Mouse (Mus musculus): ENCODE measurements around the gene Gm37240.

Gene Gm37240

GRCm38 (mm10) chr3:84536987-84537386 is 1350.3 kb downstream of the Gm37240 start:
- DNase-seq: no peak

DNA sequence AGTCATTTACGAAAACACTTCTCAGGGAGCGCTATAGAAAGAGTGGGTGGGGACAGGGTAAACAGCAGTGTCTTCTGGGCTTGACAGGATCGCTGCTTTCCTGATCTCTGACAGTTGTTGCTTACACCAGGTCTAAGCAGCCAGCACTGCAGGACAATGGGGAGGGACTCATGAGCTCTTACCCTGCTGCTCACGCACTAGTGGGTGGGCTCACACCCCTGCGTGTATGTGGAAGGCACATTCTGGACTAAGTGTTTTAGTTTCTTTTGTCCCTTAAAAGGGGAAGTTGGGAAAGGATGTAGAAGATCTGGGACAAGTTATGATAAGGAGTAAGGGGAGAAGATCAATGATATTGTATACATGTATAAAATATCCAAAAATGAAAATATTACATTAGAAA is 1354.1 kb downstream of the Gm37240 start:
- no peak for DNase-seq

- DNase-seq: peak; percentile 15
These were observed 1358.3 kb downstream of the Gm37240 start for GRCm38 (mm10) chr3:84529021-84529420.

- no peak for DNase-seq
These were observed 1362.4 kb downstream of the Gm37240 start for GRCm38 (mm10) chr3:84524952-84525351.

GRCm38 (mm10) chr3:84516163-84516562 is 1371.2 kb downstream of the Gm37240 start:
- DNase-seq: no peak

DNA sequence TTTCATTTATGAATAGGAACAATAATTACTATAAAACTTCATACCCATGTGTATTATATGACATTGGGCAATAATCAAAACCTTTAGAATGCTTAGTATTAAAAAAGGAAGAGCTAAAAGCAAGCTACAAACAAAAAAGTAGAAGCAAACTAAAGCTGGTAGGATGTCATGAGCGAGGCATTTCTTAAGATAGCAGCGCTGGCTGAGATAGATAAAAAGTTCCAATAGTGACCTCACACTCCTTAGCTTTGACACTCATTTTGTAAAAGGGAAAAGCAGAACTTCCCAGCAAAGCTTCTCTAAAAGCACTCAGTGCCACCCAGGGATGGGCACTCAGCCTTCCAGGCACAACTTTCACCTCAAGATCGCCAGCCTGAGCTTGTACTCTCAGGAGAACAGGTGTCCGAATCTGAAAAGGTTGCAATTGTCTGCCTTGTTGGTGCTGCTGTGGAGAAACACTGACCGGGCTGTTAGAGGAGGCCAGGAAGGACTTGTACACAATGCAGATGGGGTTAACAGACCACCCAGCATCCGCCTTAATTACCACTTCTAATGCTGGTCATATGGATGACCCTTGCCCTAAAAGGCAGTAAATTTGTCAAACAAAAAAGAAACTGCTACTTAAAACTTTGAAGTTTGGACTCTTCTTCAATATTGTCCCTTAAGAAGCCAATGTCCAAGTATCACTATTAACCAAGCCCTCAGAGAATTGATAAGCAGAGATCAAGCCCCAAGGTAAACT is 1374.4 kb downstream of the Gm37240 start:
- DNase-seq: no peak

- DNase-seq: no peak
These were observed 1382.1 kb downstream of the Gm37240 start for GRCm38 (mm10) chr3:84505193-84505592.

DNA sequence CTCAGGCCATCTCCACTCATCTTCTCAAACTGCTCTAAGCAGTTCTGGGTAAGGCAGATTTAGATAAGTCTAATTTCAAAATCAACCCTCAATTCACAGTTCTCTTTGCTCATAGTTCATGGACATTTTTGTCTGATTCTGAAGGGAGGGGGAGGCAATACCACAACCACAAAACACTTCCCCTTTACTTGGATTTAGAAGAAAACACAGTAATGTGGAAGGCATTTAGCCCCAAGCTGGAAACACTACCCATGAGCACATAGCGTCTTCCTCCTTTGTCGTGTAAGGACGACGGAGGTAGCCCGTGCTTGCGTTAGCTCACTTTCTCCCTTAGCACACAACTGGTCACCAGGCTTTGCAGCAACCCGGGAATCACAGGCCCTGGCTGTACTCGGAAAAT is 1383.0 kb downstream of the Gm37240 start:
- no peak for DNase-seq

- DNase-seq: no peak
These were observed 1385.2 kb downstream of the Gm37240 start for GRCm38 (mm10) chr3:84502101-84502500.

DNA sequence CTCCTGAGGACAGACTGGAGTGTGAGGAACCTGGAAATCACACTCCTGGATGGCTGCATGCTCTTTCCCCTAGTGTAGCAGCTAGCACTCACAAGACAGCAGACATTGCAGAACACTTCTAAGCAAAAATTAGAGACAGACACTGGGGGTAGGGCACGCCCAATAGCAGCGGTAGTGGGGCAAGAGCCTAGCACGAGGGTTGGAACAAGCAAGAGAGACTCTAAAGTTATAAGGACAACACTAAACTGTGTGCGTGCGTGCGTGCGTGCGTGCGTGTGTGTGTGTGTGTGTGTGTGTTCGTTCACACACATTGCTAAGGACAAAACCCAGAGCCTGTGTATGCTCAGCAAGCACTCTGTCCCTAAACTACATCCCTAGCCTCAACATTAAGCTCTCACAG is 1386.8 kb downstream of the Gm37240 start:
- no peak for DNase-seq

DNA sequence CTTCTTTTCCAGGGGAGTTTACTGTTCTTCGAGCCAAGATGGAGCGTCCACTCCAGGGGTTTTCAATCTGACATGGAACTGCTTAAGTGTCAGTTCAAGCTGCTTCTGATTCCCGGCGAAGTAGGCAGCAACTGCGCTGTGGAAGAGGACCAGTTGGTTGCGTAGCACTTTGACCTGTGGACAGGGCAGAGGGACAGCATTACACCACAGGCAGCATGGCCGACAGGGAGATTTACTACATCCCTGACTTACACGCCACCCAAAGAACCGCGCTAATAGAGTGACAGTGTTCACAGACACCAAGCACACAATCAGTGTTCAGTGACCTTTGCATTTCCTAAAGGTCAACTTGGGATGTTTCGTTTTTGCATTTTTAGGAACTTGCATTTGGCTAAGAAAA is 1389.6 kb downstream of the Gm37240 start:
- no peak for DNase-seq

- no peak for DNase-seq
These were observed 1394.7 kb downstream of the Gm37240 start for GRCm38 (mm10) chr3:84492657-84493056.

- DNase-seq: no peak
These were observed 1395.2 kb downstream of the Gm37240 start for GRCm38 (mm10) chr3:84492148-84492547.

DNA sequence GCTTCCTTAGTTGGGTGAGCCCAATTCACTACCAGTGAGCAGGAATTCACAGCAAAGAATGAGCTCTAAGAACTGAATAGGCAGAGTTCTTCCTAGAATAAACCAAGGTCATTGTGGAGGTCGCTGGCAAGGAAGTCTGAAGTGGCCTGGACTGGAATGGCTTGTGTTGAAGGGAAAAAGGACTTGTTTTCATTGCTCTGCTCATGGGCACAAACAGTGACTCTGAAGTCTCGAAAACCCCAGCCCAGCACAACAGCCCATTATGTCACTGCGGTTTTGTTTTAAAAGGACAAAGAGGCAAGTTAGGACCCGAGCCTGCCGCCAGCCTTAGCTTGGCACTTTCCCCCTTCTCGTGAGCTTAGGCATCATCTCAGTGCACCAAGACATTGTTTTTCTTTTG is 1398.6 kb downstream of the Gm37240 start:
- DNase-seq: no peak

- no peak for DNase-seq
These were observed 1402.4 kb downstream of the Gm37240 start for GRCm38 (mm10) chr3:84484891-84485290.

DNA sequence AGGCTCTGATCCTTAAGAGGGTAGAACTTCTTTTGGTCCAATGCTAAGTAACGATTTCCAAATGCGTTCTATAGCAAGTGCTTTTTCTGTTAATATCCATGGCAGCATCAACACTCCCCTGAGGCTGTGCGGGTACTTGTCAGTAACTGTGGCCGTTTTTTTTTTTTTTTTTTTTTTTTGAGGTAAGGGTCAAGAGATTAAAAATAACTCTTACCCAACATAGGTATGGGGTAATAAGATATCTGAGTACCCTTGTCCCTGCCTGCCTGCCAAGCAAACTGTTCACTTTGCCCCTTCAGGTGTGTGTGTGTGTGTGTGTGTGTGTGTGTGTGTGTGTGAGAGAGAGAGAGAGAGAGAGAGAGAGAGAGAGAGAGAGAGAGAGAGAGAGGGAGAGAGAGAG is 1403.0 kb downstream of the Gm37240 start:
- no peak for DNase-seq

GRCm38 (mm10) chr3:84482121-84482520 is 1405.2 kb downstream of the Gm37240 start:
- no peak for DNase-seq

GRCm38 (mm10) chr3:84481104-84481503 is 1406.2 kb downstream of the Gm37240 start:
- DNase-seq: no peak

- peak; percentile 54 for DNase-seq
These were observed 1407.1 kb downstream of the Gm37240 start, which contains the start of gene Fhdc1 for GRCm38 (mm10) chr3:84480006-84480897. Gene Fhdc1, minus strand, starts transcription at chr3:84480429.

- DNase-seq: peak; percentile 43
These were observed 1407.9 kb downstream of the Gm37240 start for GRCm38 (mm10) chr3:84479293-84480005.

DNA sequence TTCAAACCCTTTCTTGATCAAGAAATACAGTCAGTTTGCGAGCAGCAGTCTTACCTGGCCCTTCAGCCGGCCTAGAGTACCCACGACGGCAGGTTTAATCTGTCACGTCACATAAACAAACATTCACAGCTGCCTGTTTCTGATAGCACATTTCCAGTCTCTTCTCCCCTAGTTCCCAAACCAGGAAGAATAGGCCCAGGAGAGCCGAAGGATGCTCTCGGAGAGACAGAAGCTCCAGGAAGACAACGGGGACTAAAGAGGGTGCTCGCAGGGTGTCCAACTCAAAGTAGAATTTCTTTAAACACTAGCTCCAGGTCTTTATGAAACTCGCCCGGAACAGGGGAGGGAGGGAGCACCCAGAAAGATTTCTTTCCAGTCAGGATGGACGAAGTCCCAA is 1408.4 kb downstream of the Gm37240 start:
- no peak for DNase-seq

DNA sequence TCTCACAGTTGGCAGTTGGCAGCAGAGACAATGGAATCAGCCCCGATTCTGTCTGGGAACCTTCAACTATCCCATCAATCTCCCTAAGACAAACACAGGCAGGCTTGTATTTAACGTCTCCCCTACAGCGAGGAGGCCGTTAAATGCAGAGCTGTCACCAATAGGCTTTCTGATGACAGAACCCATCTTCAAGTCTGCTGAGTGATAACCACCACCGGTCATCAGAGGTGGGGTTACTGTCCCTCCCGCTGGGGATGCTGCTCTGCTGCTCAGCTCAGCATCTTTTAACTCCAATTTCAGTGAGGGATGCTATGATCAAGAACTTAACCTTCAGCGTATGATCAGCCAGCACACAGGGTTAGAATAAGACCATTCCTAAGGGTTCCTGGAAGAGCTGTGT is 1409.1 kb downstream of the Gm37240 start:
- DNase-seq: no peak

- no peak for DNase-seq
These were observed 1409.8 kb downstream of the Gm37240 start for GRCm38 (mm10) chr3:84477498-84477897.

Measured in cerebellum, adult 8-10 months (tissue).